Mouse (Mus musculus) T-helper 2 cell (primary cell): ENCODE data around the gene 9430097D07Rik.

ENCODE experiments used
- in situ Hi-C: fragments of 300-600 bp; cut with MboI, MseI; formaldehyde crosslinking; loops from one replicate; pipeline ENCODE4 v1.15.1; 2025; ENCODE audit warnings: high pct_unique_total_duplicates

The 9430097D07Rik gene

DNA sequence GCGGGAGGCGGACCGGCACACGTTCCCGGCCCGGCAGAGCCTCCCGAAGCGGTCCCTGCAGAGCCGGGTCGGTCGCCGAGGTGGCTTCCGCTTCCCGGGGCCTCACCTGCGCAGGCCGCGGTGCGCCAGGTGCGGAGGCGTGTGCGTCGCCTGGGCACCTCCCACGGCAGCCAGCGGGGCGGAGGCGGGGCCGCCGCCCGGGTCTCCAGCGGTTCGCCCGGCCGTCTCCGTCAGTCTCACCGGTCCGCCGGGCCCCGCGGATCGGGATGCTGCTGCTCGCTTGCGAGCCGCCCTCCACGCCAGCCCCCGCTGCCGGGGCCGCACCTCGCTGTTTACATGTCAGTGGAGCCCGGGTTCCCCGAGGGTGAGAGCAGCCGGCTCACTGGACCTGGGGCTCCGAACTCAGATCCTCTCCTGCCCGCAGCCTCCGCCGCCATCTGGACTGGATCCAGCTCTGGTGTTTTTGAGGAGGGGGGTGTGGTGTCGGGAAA, 39.9 kb downstream of the 9430097D07Rik start:
- in situ Hi-C loops = no loop called here

DNA sequence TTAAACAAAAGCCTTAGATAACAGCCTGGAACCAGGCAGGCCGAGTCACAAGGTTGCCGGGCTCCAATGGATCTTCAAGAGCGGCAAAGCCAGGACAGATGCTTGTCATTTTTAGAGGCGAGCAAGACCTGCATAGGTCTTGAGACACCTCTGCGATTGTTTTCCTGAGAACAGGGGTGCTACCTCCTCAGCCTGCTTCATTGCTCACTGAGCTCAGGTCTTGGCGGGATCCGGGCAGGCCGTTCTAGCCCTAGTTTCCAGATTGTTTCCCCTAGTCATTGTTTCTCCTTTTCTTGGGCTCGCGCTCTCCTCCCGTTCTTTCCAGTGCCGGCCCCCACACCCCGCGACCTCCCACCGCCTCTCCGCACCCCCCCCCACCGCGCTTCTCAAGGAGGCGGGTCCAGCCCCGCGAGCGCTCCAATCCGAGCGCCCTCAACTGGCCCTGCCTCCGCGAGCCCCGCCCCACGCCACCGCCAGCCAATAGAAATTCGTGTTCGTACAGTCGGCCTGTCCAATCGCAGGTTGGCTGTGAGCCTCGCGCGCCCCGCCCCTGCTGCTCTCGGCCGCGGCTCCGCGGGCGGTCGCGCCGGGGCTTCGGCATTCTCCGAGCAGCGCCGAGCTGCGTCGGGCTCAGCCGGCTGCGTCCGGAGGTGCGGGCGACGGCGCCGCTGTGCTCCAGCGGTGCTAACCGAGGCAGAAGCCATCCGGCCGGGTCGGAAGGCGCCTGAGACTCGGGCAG, 40.6 kb downstream of the 9430097D07Rik start, which contains the start of gene Fam102a:
Fam102a (plus strand) TSS at position 600 of the 739 bp plus-strand sequence.
- in situ Hi-C loops = no loop called here

DNA sequence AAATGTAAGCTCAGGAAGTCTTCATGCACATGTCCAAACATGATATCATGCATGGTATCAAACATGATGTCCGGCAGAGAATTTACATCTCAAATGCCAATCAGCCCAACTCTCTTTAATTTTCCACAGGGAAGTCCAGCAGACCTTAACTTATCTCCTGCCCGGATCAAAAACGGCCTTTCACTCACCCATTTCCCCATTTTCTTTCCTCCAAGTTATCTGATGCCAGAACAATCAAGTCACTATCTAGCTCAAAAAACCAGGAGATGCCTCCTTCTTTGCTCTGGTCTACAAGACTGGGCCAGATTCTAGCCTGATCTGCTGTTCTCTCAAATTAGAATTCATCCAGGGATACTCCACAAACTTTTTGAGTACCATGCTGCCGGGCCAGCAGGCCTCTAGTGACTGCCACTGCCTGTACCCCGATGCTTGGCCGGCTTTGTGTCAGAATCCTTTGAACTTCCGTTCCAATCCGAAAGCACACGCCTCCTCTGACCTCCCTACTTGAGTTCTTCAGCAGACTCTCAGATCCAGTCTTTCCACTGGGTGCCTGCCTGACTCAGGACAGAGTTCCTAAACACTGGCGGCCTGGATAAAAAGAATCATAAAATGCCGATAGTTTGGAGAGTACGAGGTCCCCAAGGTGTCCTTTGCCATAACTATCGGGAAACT, 41.3 kb downstream of the 9430097D07Rik start:
- in situ Hi-C loops = no loop called here

DNA sequence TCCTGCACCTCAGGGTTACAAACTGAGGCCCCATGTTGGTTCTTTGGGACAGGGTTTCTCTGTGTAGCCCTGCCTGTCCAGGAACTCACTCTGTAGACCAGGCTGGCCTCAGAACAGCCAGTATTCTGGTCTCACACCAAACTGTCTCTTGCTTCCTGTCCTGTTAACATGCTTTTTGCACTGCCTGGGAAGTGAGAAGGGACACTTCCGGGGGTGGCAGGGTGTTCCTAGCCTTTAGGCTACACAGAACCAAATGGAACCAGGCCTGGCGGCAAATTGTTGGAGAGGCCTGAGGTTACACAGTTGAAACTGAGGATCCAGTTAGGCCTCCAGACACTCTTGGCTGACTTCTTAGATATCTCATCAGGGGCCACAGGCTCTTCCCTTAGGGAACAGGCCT, 42.3 kb downstream of the 9430097D07Rik start:
- in situ Hi-C loops = no loop called here

DNA sequence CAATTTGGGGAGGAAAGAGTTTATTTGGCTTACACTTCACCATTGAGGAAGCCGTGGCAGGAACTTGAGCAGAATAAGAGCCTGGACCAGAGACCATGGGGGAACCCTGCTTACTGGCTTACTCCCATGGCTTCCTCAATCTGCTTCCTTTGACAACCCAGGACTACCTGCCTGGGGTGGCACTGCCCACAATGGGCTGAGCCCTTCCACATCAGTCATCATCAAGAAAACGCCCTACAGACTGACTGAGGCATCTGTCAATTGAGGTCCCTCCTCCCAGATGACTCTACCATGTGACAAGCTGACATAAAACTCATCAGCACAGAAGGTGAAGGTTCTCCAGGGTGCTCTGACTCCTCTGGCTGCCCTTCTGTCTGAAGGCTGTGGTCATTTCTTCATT, 45.0 kb downstream of the 9430097D07Rik start:
- in situ Hi-C loops = no loop called here

DNA sequence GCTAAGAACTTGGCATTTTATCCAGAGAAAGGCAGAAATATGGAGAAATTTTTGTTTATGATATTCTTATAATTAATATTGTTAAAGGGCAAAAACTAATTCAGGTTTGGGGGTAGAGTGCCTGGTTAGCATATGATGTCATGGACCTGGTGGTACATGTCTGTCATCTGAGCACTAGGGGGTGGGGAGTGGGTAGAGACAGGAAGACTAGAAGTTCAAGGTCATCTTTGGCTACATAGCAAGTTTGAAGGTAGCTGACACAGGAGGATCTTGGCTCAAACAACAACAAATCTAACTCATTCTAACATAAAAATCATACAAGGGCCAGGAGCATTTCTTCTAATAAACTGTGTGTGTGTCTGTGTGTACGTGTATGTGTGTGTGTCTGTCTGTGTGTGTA, 47.2 kb downstream of the 9430097D07Rik start:
- in situ Hi-C loops = no loop called here

DNA sequence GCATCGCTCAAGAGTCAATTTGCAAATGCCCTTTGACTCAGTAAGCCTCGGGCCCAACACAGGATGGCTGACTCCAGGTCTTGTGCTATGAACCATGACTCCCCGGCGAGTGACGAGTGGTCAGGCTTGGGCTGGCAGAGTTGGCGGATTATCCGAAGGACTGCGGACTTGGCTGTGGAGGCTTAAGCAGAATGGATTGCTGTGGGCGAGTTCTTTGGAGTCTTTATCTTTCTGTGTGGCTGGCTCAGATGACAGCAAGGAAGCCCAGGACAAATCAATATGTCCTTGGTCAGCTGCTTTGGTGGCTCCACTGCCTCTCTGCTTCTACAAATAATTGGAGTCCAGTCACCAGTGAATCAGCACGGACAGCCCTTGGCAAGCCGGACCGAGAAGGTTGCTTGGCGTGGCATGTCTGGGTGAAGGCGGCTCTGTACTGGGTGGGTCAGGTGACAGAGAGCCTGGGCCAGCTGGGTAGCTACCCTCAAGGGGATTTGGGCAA, 48.0 kb downstream of the 9430097D07Rik start:
- in situ Hi-C loops = no loop called here

DNA sequence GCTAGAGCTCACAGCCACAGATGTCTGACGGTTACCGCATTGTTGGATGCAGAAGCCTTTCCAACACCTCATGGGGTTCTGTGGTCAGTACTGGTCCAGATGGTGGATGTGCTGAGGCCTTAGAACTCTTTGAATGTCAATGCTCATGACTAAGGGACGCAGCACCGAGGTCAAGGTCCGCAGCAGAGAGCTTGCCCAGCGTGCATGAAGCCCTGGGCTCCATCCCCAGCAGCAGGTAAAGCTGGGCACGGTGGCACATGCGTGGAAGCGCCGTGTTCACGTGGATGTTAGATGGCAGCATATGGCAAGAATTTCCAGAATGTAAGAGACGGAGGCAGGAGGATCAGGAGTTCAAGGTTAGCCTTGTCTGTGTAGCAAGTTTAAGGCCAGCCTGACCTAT, 49.7 kb downstream of the 9430097D07Rik start:
- in situ Hi-C loops = no loop called here

DNA sequence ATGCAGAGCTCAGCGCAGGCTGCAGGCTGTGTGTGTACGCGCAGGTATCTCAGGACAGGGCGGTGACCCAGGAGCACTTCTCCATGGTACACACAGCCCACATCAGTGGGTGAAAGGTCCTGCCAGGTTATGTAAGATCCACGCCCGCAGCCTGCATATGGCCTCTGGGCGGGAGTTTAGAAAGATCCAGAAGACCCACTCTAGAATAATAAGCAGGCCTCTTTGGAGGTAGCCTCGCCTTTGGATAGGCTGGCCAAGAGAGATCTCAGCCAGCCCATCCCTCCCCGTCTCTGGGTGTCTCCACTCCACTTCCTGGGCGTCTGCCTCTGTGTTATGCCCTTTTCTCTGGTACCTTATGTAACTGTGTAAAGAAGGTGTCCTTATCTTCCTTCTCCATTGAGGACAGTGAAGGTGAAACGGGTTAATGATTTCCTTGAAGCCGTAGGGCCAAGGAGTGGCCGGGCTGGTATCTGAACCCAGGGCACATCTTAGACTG, 50.9 kb downstream of the 9430097D07Rik start:
- in situ Hi-C loops = no loop called here
